Mouse (Mus musculus): ENCODE measurements around the gene Bsg. TPM values are rescaled to one million over a fixed set of nuclear protein-coding genes. Genes with fewer than 3 reads are reported as not detected.

The Bsg gene
- polyA plus RNA-seq, 1 experiment, result 1,268 TPM

GRCm38 (mm10) chr10:79728323-79729249, 24.3 kb downstream of the Bsg start:
- Histone ChIP-seq H3K4me3 (no peak overlapping the region), H3ac (ENCODE audit: control insufficient read depth, insufficient read length) (no peak overlapping the region)
- no peak for TF ChIP-seq SRF (IDR thresholded peaks at IDR 0.05; ENCODE audit: control insufficient read depth, insufficient read length, low read depth)
- TF ChIP-seq CEBPB (IDR thresholded peaks at IDR 0.05; ENCODE audit: insufficient read depth, poor library complexity, severe bottlenecking), result no peak
- TF ChIP-seq MYOG (IDR thresholded peaks at IDR 0.05; ENCODE audit: control insufficient read depth in 1 of 3, insufficient read depth in 1 of 3, insufficient read length in 2 of 3, low read depth in 2 of 3), result no peak
- no peak for TF ChIP-seq E2F4 (IDR thresholded peaks at IDR 0.05; ENCODE audit: insufficient read depth)
- no peak for TF ChIP-seq POLR2A (IDR thresholded peaks at IDR 0.05; ENCODE audit: insufficient read length, low read depth)
- TF ChIP-seq MYOD1 (IDR thresholded peaks at IDR 0.05; ENCODE audit: control insufficient read depth in 1 of 3, insufficient read length in 2 of 3, low read depth in 2 of 3), result no peak
- no peak for TF ChIP-seq TCF12 (IDR thresholded peaks at IDR 0.05; ENCODE audit: insufficient read depth, poor library complexity, severe bottlenecking)
- TF ChIP-seq REST (IDR thresholded peaks at IDR 0.05; ENCODE audit: insufficient read depth, insufficient read length), result no peak
- TF ChIP-seq POLR2AphosphoS2 (IDR thresholded peaks at IDR 0.05; ENCODE audit: insufficient read length, low read depth), result no peak
- TF ChIP-seq USF1 (IDR thresholded peaks at IDR 0.05; ENCODE audit: low read depth), result no peak
- TF ChIP-seq TCF3 (IDR thresholded peaks at IDR 0.05; ENCODE audit: insufficient read length, low read depth), result no peak
- no peak for TF ChIP-seq MAX (IDR thresholded peaks at IDR 0.05; ENCODE audit: low read depth)

GRCm38 (mm10) chr10:79729357-79729965, 25.2 kb downstream of the Bsg start:
- H3K27me3 ChIP-seq (ENCODE audit: control insufficient read depth, insufficient read depth, insufficient read length), result peaks cover 1% of the 10 kb centered on the region
- no peak overlapping the region for H3ac ChIP-seq (ENCODE audit: control insufficient read depth, insufficient read length)
- TF ChIP-seq USF1 (IDR thresholded peaks at IDR 0.05; ENCODE audit: low read depth), result no peak
- TF ChIP-seq REST (IDR thresholded peaks at IDR 0.05; ENCODE audit: insufficient read depth, insufficient read length), result no peak
- peak in 1 of 3 experiments; percentile 9 for TF ChIP-seq MYOG (IDR thresholded peaks at IDR 0.05; ENCODE audit: control insufficient read depth in 1 of 3, insufficient read depth in 1 of 3, insufficient read length in 2 of 3, low read depth in 2 of 3)
- TF ChIP-seq TCF12 (IDR thresholded peaks at IDR 0.05; ENCODE audit: insufficient read depth, poor library complexity, severe bottlenecking), result no peak
- no peak overlapping the region for H3K4me2 ChIP-seq (ENCODE audit: low read depth)
- no peaks in the 10 kb centered on the region for H3K79me2 ChIP-seq (ENCODE audit: control insufficient read depth, insufficient read depth)
- H3K4me3 ChIP-seq, result no peak overlapping the region
- no peaks in the 10 kb centered on the region for H3K36me3 ChIP-seq (ENCODE audit: control insufficient read depth, insufficient read depth)

More at GRCm38 (mm10) chr10:79728323-79729249, 24.3 kb downstream of the Bsg start:
- peaks cover 4% of the 10 kb centered on the region for H3K27me3 ChIP-seq (ENCODE audit: control insufficient read depth, insufficient read depth, insufficient read length)
- H3K36me3 ChIP-seq (ENCODE audit: control insufficient read depth, insufficient read depth), result no peaks in the 10 kb centered on the region
- H3K79me2 ChIP-seq (ENCODE audit: control insufficient read depth, insufficient read depth), result no peaks in the 10 kb centered on the region
- no peak overlapping the region for H3K4me2 ChIP-seq (ENCODE audit: low read depth)

GRCm38 (mm10) chr10:79732500-79732899, 28.2 kb downstream of the Bsg start:
- H3K79me2 ChIP-seq (ENCODE audit: control insufficient read depth, insufficient read depth), result no peaks in the 10 kb centered on the region
- TF ChIP-seq MAX (IDR thresholded peaks at IDR 0.05; ENCODE audit: low read depth) (no peak), REST (IDR thresholded peaks at IDR 0.05; ENCODE audit: insufficient read depth, insufficient read length) (no peak), USF1 (IDR thresholded peaks at IDR 0.05; ENCODE audit: low read depth) (no peak), MYOD1 (IDR thresholded peaks at IDR 0.05; ENCODE audit: control insufficient read depth in 1 of 3, insufficient read length in 2 of 3, low read depth in 2 of 3) (no peak), POLR2AphosphoS2 (IDR thresholded peaks at IDR 0.05; ENCODE audit: insufficient read length, low read depth) (no peak), E2F4 (IDR thresholded peaks at IDR 0.05; ENCODE audit: insufficient read depth) (no peak), MYOG (IDR thresholded peaks at IDR 0.05; ENCODE audit: control insufficient read depth in 1 of 3, insufficient read depth in 1 of 3, insufficient read length in 2 of 3, low read depth in 2 of 3) (no peak), SRF (IDR thresholded peaks at IDR 0.05; ENCODE audit: control insufficient read depth, insufficient read length, low read depth) (no peak), TCF12 (IDR thresholded peaks at IDR 0.05; ENCODE audit: insufficient read depth, poor library complexity, severe bottlenecking) (no peak), POLR2A (IDR thresholded peaks at IDR 0.05; ENCODE audit: insufficient read length, low read depth) (no peak), TCF3 (IDR thresholded peaks at IDR 0.05; ENCODE audit: insufficient read length, low read depth) (no peak), CEBPB (IDR thresholded peaks at IDR 0.05; ENCODE audit: insufficient read depth, poor library complexity, severe bottlenecking) (no peak)
- H3K27me3 ChIP-seq (ENCODE audit: control insufficient read depth, insufficient read depth, insufficient read length), result no peaks in the 10 kb centered on the region
- no peak overlapping the region for H3ac ChIP-seq (ENCODE audit: control insufficient read depth, insufficient read length)
- no peak overlapping the region for H3K4me2 ChIP-seq (ENCODE audit: low read depth)
- no peak overlapping the region for H3K4me3 ChIP-seq
- peaks cover 13% of the 10 kb centered on the region for H3K36me3 ChIP-seq (ENCODE audit: control insufficient read depth, insufficient read depth)

GRCm38 (mm10) chr10:79733847-79734246, 29.6 kb downstream of the Bsg start:
- Histone ChIP-seq H3K36me3 (ENCODE audit: control insufficient read depth, insufficient read depth) (peaks cover 20% of the 10 kb centered on the region), H3K27me3 (ENCODE audit: control insufficient read depth, insufficient read depth, insufficient read length) (no peaks in the 10 kb centered on the region), H3K79me2 (ENCODE audit: control insufficient read depth, insufficient read depth) (no peaks in the 10 kb centered on the region), H3ac (ENCODE audit: control insufficient read depth, insufficient read length) (no peak overlapping the region), H3K4me2 (ENCODE audit: low read depth) (no peak overlapping the region), H3K4me3 (no peak overlapping the region)
- no peak for TF ChIP-seq POLR2AphosphoS2 (IDR thresholded peaks at IDR 0.05; ENCODE audit: insufficient read length, low read depth)
- TF ChIP-seq POLR2A (IDR thresholded peaks at IDR 0.05; ENCODE audit: insufficient read length, low read depth), result no peak
- no peak for TF ChIP-seq MAX (IDR thresholded peaks at IDR 0.05; ENCODE audit: low read depth)
- TF ChIP-seq USF1 (IDR thresholded peaks at IDR 0.05; ENCODE audit: low read depth), result no peak
- no peak for TF ChIP-seq E2F4 (IDR thresholded peaks at IDR 0.05; ENCODE audit: insufficient read depth)
- no peak for TF ChIP-seq TCF12 (IDR thresholded peaks at IDR 0.05; ENCODE audit: insufficient read depth, poor library complexity, severe bottlenecking)
- TF ChIP-seq MYOG (IDR thresholded peaks at IDR 0.05; ENCODE audit: control insufficient read depth in 1 of 3, insufficient read depth in 1 of 3, insufficient read length in 2 of 3, low read depth in 2 of 3), result no peak
- no peak for TF ChIP-seq SRF (IDR thresholded peaks at IDR 0.05; ENCODE audit: control insufficient read depth, insufficient read length, low read depth)
- no peak for TF ChIP-seq CEBPB (IDR thresholded peaks at IDR 0.05; ENCODE audit: insufficient read depth, poor library complexity, severe bottlenecking)
- TF ChIP-seq MYOD1 (IDR thresholded peaks at IDR 0.05; ENCODE audit: control insufficient read depth in 1 of 3, insufficient read length in 2 of 3, low read depth in 2 of 3), result no peak
- TF ChIP-seq REST (IDR thresholded peaks at IDR 0.05; ENCODE audit: insufficient read depth, insufficient read length), result no peak
